Mouse (Mus musculus): ENCODE results near the gene P2rx4.

GRCm38 (mm10) chr5:122771428-122771827 lies 64.1 kb downstream of the P2rx4 start:
- TF ChIP-seq CTCF (IDR thresholded peaks at IDR 0.05; ENCODE audit: low read depth) (no peak), EP300 (IDR thresholded peaks at IDR 0.05; ENCODE audit: low read depth) (no peak)

All from heart, postnatal 0 days (tissue).